Mouse (Mus musculus) limb, embryonic 14.5 days (tissue): ENCODE measurements around the gene Olfr281. TPM values are rescaled to one million over a fixed set of nuclear protein-coding genes. Genes with fewer than 3 reads are reported as not detected.

Experiments
- ATAC-seq: fragments of 200-750 bp; cut with Nextera tagmentation; 2 replicates; pipeline ENCODE4 v1.8.0; 2017; ENCODE audit warnings: low read depth, moderate number of reproducible peaks, moderate TSS enrichment; ENCODE audit not compliant: low FRiP score
- DNase-seq: peaks from one replicate; pipeline ENCODE4 v3.0.0-alpha.2; 2015; ENCODE audit warnings: low spot score
- H3K27ac ChIP-seq: fragments of 300-500 bp; sonication (generic); replicated peaks from 2 replicates; pipeline ENCODE4 v1.5.1; 2014; ENCODE audit warnings: low read depth, mild to moderate bottlenecking, low read length, moderate library complexity, mixed read lengths
- H3K27me3 ChIP-seq: fragments of 300-500 bp; sonication (generic); 2 replicates; pipeline ENCODE4 v1.6.1; 2014; ENCODE audit warnings: low read length, mixed read lengths; ENCODE audit not compliant: control insufficient read depth, insufficient read depth
- H3K36me3 ChIP-seq: fragments of 300-500 bp; sonication (generic); 2 replicates; pipeline ENCODE4 v1.6.1; 2014; ENCODE audit warnings: mild to moderate bottlenecking, low read length, moderate library complexity, mixed read lengths; ENCODE audit not compliant: control insufficient read depth, insufficient read depth
- H3K4me1 ChIP-seq: fragments of 300-500 bp; sonication (generic); 2 replicates; pipeline ENCODE4 v1.6.1; 2014; ENCODE audit warnings: antibody characterized with exemption, low read length, mixed read lengths; ENCODE audit not compliant: control insufficient read depth, insufficient read depth
- H3K4me2 ChIP-seq: fragments of 300-500 bp; sonication (generic); replicated peaks from 2 replicates; pipeline ENCODE4 v1.6.1; 2014; ENCODE audit warnings: low read depth, mild to moderate bottlenecking, low read length, moderate library complexity; ENCODE audit not compliant: severe bottlenecking
- H3K4me3 ChIP-seq: fragments of 300-500 bp; sonication (generic); replicated peaks from 2 replicates; pipeline ENCODE4 v1.5.1; 2014; ENCODE audit warnings: low read length
- H3K9ac ChIP-seq: fragments of 300-500 bp; sonication (generic); 2 replicates; pipeline ENCODE4 v1.6.1; 2014; ENCODE audit warnings: mild to moderate bottlenecking, low read depth, low read length, moderate library complexity; ENCODE audit not compliant: severe bottlenecking
- H3K9me3 ChIP-seq: fragments of 300-500 bp; sonication (generic); 2 replicates; pipeline ENCODE4 v1.6.1; 2016; ENCODE audit warnings: low read length; ENCODE audit not compliant: control insufficient read depth
- POLR2A ChIP-seq: fragments of 200-500 bp; IDR thresholded peaks from 2 replicates; pipeline ENCODE4 v1.8.0; 2012; ENCODE audit warnings: inconsistent platforms, mild to moderate bottlenecking, moderate library complexity, borderline replicate concordance; ENCODE audit not compliant: insufficient read depth, insufficient read length; ENCODE audit errors: extremely low read depth
- WGBS: fragments of 180-500 bp; shearing (Covaris S2); extraction: QIAGEN DNeasy Blood & Tissue Kit; methylation state at CpG from one replicate; pipeline ENCODE4 v1.1.7; 2014; 5-methylcytosine and 5-hydroxymethylcytosine counted together
- polyA plus RNA-seq, 2 experiments: library from polyadenylated mRNA; depleted of rRNA in 1 of 2; stranded (reverse) in 1 of 2; unstranded in 1 of 2; fragments of >200 nt; fragmentation: Nextera tagmentation in 1 of 2; extraction: Ambion mirVana in 1 of 2; gene quantifications; 2 replicates each; pipeline versions ENCODE4 v1.2.1 to v1.2.3; 2012 to 2014

Gene Olfr281
- polyA plus RNA-seq, 2 experiments: not detected

GRCm38 (mm10) chr15:98506253-98506957 lies 54.0 kb downstream of the Olfr281 start:
- 81% methylated on average over 9 of the region's 9 CpGs for WGBS
- no peak for TF ChIP-seq POLR2A
- no peak for ATAC-seq

GRCm38 (mm10) chr15:98507321-98507720 lies 54.9 kb downstream of the Olfr281 start:
- Histone ChIP-seq H3K27me3 (no peaks in the 10 kb centered on the region), H3K9me3 (no peaks in the 10 kb centered on the region), H3K36me3 (no peaks in the 10 kb centered on the region), H3K4me3 (no peak overlapping the region), H3K4me1 (peaks cover 10% of the 10 kb centered on the region), H3K27ac (no peak overlapping the region), H3K4me2 (no peak overlapping the region), H3K9ac (no peak overlapping the region)
- 81% methylated on average over 6 of the region's 6 CpGs for WGBS
- ATAC-seq (no peak), DNase-seq (no peak)
- no peak for TF ChIP-seq POLR2A

More at GRCm38 (mm10) chr15:98506253-98506957, 54.0 kb downstream of the Olfr281 start:
- no peaks in the 10 kb centered on the region for H3K9me3 ChIP-seq
- H3K4me3 ChIP-seq: no peak overlapping the region
- no peak for DNase-seq
- no peak overlapping the region for H3K27ac ChIP-seq
- H3K4me2 ChIP-seq: no peak overlapping the region
- H3K9ac ChIP-seq: no peak overlapping the region
- no peaks in the 10 kb centered on the region for H3K27me3 ChIP-seq
- peaks cover 10% of the 10 kb centered on the region for H3K4me1 ChIP-seq
- no peaks in the 10 kb centered on the region for H3K36me3 ChIP-seq

- H3K4me1 ChIP-seq: peaks cover 11% of the 10 kb centered on the region
- no peak overlapping the region for H3K9ac ChIP-seq
- no peaks in the 10 kb centered on the region for H3K27me3 ChIP-seq
- ATAC-seq: no peak
- no peak overlapping the region for H3K27ac ChIP-seq
- 62% methylated on average over 2 of the region's 2 CpGs for WGBS
- H3K4me3 ChIP-seq: no peak overlapping the region
- DNase-seq: no peak
- no peaks in the 10 kb centered on the region for H3K9me3 ChIP-seq
- H3K36me3 ChIP-seq: no peaks in the 10 kb centered on the region
- no peak overlapping the region for H3K4me2 ChIP-seq
- no peak for TF ChIP-seq POLR2A
These were observed 57.0 kb downstream of the Olfr281 start for GRCm38 (mm10) chr15:98509387-98509786.

Other genes with a start within 250 kb of the Olfr281 start
- not detected in 2 replicates for gene Gm44579, start 231.6 kb upstream of the Olfr281 start, polyA plus RNA-seq (2012; rRNA removed)
- gene Gm44579, start 231.6 kb upstream of the Olfr281 start, polyA plus RNA-seq (2014; fragmentation: Nextera tagmentation; extraction: Ambion mirVana): not detected in 2 replicates
- gene Olfr287, start 231.5 kb upstream of the Olfr281 start, polyA plus RNA-seq (2012; rRNA removed): not detected in 2 replicates
- gene Olfr287, start 231.5 kb upstream of the Olfr281 start, polyA plus RNA-seq (2014; fragmentation: Nextera tagmentation; extraction: Ambion mirVana): not detected in 2 replicates
- gene Olfr286, start 218.1 kb upstream of the Olfr281 start, polyA plus RNA-seq (2012; rRNA removed): not detected in 2 replicates
- not detected in 2 replicates for gene Olfr286, start 218.1 kb upstream of the Olfr281 start, polyA plus RNA-seq (2014; fragmentation: Nextera tagmentation; extraction: Ambion mirVana)
- gene H1fnt, start 195.3 kb upstream of the Olfr281 start, polyA plus RNA-seq (2012; rRNA removed): not detected in 2 replicates
- gene H1fnt, start 195.3 kb upstream of the Olfr281 start, polyA plus RNA-seq (2014; fragmentation: Nextera tagmentation; extraction: Ambion mirVana): not detected in 2 replicates
- gene Zfp641, start 156.4 kb upstream of the Olfr281 start, polyA plus RNA-seq (2012; rRNA removed): 1.3 and 1.5 TPM in 2 replicates
- 0.32 and 0.79 TPM in 2 replicates for gene Zfp641, start 156.4 kb upstream of the Olfr281 start, polyA plus RNA-seq (2014; fragmentation: Nextera tagmentation; extraction: Ambion mirVana)
- gene Olfr285, start 135.2 kb upstream of the Olfr281 start, polyA plus RNA-seq (2012; rRNA removed): not detected in 2 replicates
- gene Olfr285, start 135.2 kb upstream of the Olfr281 start, polyA plus RNA-seq (2014; fragmentation: Nextera tagmentation; extraction: Ambion mirVana): not detected in 2 replicates
- gene Olfr284, start 111.6 kb upstream of the Olfr281 start, polyA plus RNA-seq (2012; rRNA removed): 0.10 TPM in 1 of 2 replicates, not detected in the other
- not detected in 2 replicates for gene Olfr284, start 111.6 kb upstream of the Olfr281 start, polyA plus RNA-seq (2014; fragmentation: Nextera tagmentation; extraction: Ambion mirVana)
- gene Olfr283, start 71.6 kb upstream of the Olfr281 start, polyA plus RNA-seq (2012; rRNA removed): 0.10 TPM in 1 of 2 replicates, not detected in the other
- not detected in 2 replicates for gene Olfr283, start 71.6 kb upstream of the Olfr281 start, polyA plus RNA-seq (2014; fragmentation: Nextera tagmentation; extraction: Ambion mirVana)
- gene Olfr282, start 21.4 kb upstream of the Olfr281 start, polyA plus RNA-seq (2012; rRNA removed): not detected in 2 replicates
- gene Olfr282, start 21.4 kb upstream of the Olfr281 start, polyA plus RNA-seq (2014; fragmentation: Nextera tagmentation; extraction: Ambion mirVana): not detected in 2 replicates
- gene OR5BS1P, start 17.3 kb downstream of the Olfr281 start, polyA plus RNA-seq (2012; rRNA removed): not detected in 2 replicates
- not detected in 2 replicates for gene OR5BS1P, start 17.3 kb downstream of the Olfr281 start, polyA plus RNA-seq (2014; fragmentation: Nextera tagmentation; extraction: Ambion mirVana)
- 0.14 and 0.32 TPM in 2 replicates for gene Lalba, start 30.1 kb downstream of the Olfr281 start, polyA plus RNA-seq (2012; rRNA removed)
- not detected in 2 replicates for gene Lalba, start 30.1 kb downstream of the Olfr281 start, polyA plus RNA-seq (2014; fragmentation: Nextera tagmentation; extraction: Ambion mirVana)
- gene Olfr279, start 39.8 kb downstream of the Olfr281 start, polyA plus RNA-seq (2012; rRNA removed): not detected in 2 replicates
- not detected in 2 replicates for gene Olfr279, start 39.8 kb downstream of the Olfr281 start, polyA plus RNA-seq (2014; fragmentation: Nextera tagmentation; extraction: Ambion mirVana)
- 99.8 and 105 TPM in 2 replicates for gene Kansl2, start 81.7 kb downstream of the Olfr281 start, polyA plus RNA-seq (2012; rRNA removed)
- gene Kansl2, start 81.7 kb downstream of the Olfr281 start, polyA plus RNA-seq (2014; fragmentation: Nextera tagmentation; extraction: Ambion mirVana): 104 and 108 TPM in 2 replicates
- 19.4 and 21.6 TPM in 2 replicates for gene Ccnt1, start 118.3 kb downstream of the Olfr281 start, polyA plus RNA-seq (2012; rRNA removed)
- gene Ccnt1, start 118.3 kb downstream of the Olfr281 start, polyA plus RNA-seq (2014; fragmentation: Nextera tagmentation; extraction: Ambion mirVana): 45.3 and 53.4 TPM in 2 replicates
- not detected in 2 replicates for gene 4930415O20Rik, start 118.4 kb downstream of the Olfr281 start, polyA plus RNA-seq (2012; rRNA removed)
- 0.37 TPM in 1 of 2 replicates, not detected in the other for gene 4930415O20Rik, start 118.4 kb downstream of the Olfr281 start, polyA plus RNA-seq (2014; fragmentation: Nextera tagmentation; extraction: Ambion mirVana)
- gene Adcy6, start 157.5 kb downstream of the Olfr281 start, polyA plus RNA-seq (2012; rRNA removed): 74.0 and 82.0 TPM in 2 replicates
- gene Adcy6, start 157.5 kb downstream of the Olfr281 start, polyA plus RNA-seq (2014; fragmentation: Nextera tagmentation; extraction: Ambion mirVana): 14.3 and 16.2 TPM in 2 replicates
- gene Cacnb3, start 178.3 kb downstream of the Olfr281 start, polyA plus RNA-seq (2012; rRNA removed): 75.2 and 105 TPM in 2 replicates
- gene Cacnb3, start 178.3 kb downstream of the Olfr281 start, polyA plus RNA-seq (2014; fragmentation: Nextera tagmentation; extraction: Ambion mirVana): 33.9 and 40.8 TPM in 2 replicates
- gene Ddx23, start 210.3 kb downstream of the Olfr281 start, polyA plus RNA-seq (2012; rRNA removed): 47.0 and 54.0 TPM in 2 replicates
- gene Ddx23, start 210.3 kb downstream of the Olfr281 start, polyA plus RNA-seq (2014; fragmentation: Nextera tagmentation; extraction: Ambion mirVana): 22.6 and 26.5 TPM in 2 replicates
- 1.1 and 1.5 TPM in 2 replicates for gene Rnd1, start 224.9 kb downstream of the Olfr281 start, polyA plus RNA-seq (2012; rRNA removed)
- gene Rnd1, start 224.9 kb downstream of the Olfr281 start, polyA plus RNA-seq (2014; fragmentation: Nextera tagmentation; extraction: Ambion mirVana): 0.35 and 0.45 TPM in 2 replicates